Mouse (Mus musculus) left cerebral cortex, adult 2 months (tissue): ENCODE data around the gene Cdk2ap2. TPM values are rescaled to one million over a fixed set of nuclear protein-coding genes. Genes with fewer than 3 reads are reported as not detected.
A peak's percentile ranks its signal among the peaks of the same experiment; 100 is the strongest.

Experiments used
- DNase-seq, 2 experiments: peaks; one replicate each; pipeline ENCODE4 v3.0.0; 2021 to 2022; ENCODE audit warnings: low spot score in 2 of 2, mixed read lengths in 1 of 2; ENCODE audit errors: extremely low spot score in 1 of 2
- H3K27ac ChIP-seq: fragments of 200-600 bp; 2 replicates; pipeline ENCODE4 v1.8.1; 2022
- H3K4me3 ChIP-seq: fragments of 200-600 bp; 2 replicates; pipeline ENCODE4 v1.8.1; 2022
- CTCF ChIP-seq: fragments of 200-600 bp; IDR thresholded peaks from 2 replicates; pipeline ENCODE4 v1.8.1; 2022; ENCODE audit warnings: antibody characterized with exemption, mild to moderate bottlenecking, moderate library complexity
- intact Hi-C: fragments of 180-260 bp; cut with DNase I; formaldehyde crosslinking; loops from one replicate; pipeline ENCODE4 v1.15.1; 2025
- total RNA-seq, 2 experiments: library from RNA; stranded (reverse); gene quantifications; 2 replicates each; pipeline ENCODE4 v1.2.3; 2021

Gene Cdk2ap2
- total RNA-seq, 2 experiments from 2014 or later: 28.4 to 32.5 TPM

DNA sequence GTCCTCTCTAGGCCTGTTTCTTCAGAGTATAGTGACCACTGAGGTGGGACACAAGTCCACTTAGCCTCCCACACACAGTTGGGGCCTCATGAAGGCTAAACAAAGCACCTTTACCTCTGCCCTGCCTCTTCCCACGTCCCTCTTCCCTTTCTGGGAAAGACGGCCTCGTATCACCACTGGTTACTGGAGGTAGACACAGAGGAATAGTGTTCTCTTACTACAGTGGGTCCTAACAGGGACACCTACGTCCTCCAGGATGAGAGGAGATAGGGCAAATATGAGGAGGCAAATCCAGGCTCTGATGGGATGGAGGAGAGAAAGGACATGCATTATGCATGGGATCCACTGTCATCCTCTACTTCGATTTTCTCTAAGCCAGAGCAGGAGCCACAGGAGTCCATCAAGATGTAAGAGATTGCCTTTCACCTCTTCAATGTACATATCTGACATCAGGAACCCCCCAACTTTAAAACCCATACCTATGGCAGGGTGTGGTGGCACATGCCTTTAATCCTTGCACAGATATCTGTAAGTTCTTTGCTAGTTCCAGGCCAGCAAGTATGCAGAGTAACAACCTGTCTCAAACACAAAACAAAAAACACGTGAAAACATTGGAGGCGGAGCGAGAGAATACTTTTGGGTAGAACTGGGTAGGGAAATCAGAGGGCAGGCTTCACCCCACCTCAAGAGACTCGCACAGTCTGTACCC, 51.0 kb downstream of the Cdk2ap2 start:
- intact Hi-C loops: no loop called here
- Histone ChIP-seq H3K27ac (peak overlapping the region; percentile 89), H3K4me3 (peak overlapping the region; percentile 60)
- DNase-seq: no peak
- no peak for TF ChIP-seq CTCF

DNA sequence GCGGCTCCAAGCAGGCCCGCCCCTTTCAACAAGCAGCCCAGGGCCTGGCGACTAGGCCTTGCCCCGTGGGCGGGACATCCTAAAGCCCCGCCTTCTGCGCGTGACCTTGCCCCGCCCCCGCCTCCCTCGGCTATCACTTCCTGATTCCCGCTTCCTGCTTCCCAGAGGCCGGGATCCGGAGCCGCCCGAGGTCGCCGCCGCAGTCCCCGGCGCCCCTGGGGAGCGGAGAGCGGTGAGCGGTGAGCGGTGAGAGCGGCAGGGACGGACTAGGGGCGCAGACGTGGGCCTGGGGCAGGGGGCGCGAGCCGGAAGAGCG, 51.5 kb downstream of the Cdk2ap2 start, which contains the start of gene Coro1b:
Gene Coro1b (plus strand): TSS at position 129 of the 316 bp plus-strand sequence.
- peak within 1 kb of the TSS; percentile 60 for H3K4me3 ChIP-seq
- peak within 1 kb of the TSS; percentile 89 for H3K27ac ChIP-seq
- peak; percentile 94 to 95 for DNase-seq
- intact Hi-C loops: no loop called here
- TF ChIP-seq CTCF: no peak

Other genes with a start within 250 kb of the Cdk2ap2 start
- gene Chka, start 245.4 kb upstream of the Cdk2ap2 start, total RNA-seq: 100 to 1,000 TPM in 1 of 2 experiments, 10 to 100 TPM in 1; 96.7 to 120 TPM
- 10 to 100 TPM; 14.9 to 20.1 TPM for gene Tcirg1, start 190.0 kb upstream of the Cdk2ap2 start, total RNA-seq
- gene Ndufs8, start 184.4 kb upstream of the Cdk2ap2 start, total RNA-seq: 100 to 1,000 TPM; 129 to 133 TPM
- 1 to 10 TPM; 2.3 to 3.3 TPM for gene Aldh3b1, start 167.4 kb upstream of the Cdk2ap2 start, total RNA-seq
- 10 to 100 TPM; 12.9 to 16.3 TPM for gene Unc93b1, start 162.0 kb upstream of the Cdk2ap2 start, total RNA-seq
- under 1 TPM in 1 of 2 experiments, not detected in 1; 0.11 TPM for gene Aldh3b3, start 138.5 kb upstream of the Cdk2ap2 start, total RNA-seq
- 1 to 10 TPM in 1 of 2 experiments, under 1 TPM in 1; 0.93 to 1.5 TPM for gene Aldh3b2, start 124.9 kb upstream of the Cdk2ap2 start, total RNA-seq
- gene Acy3, start 110.6 kb upstream of the Cdk2ap2 start, total RNA-seq: 1 to 10 TPM; 3.3 to 4.1 TPM
- gene Tbx10, start 104.4 kb upstream of the Cdk2ap2 start, total RNA-seq: not detected
- gene Nudt8, start 96.6 kb upstream of the Cdk2ap2 start, total RNA-seq: 10 to 100 TPM in 1 of 2 experiments, 1 to 10 TPM in 1; 8.3 to 10.2 TPM
- gene Gm49405, start 96.6 kb upstream of the Cdk2ap2 start, total RNA-seq: 1 to 10 TPM; 1.8 TPM
- 1 to 10 TPM; 4.8 to 5.9 TPM for gene Doc2g, start 93.9 kb upstream of the Cdk2ap2 start, total RNA-seq
- gene Ndufv1, start 84.4 kb upstream of the Cdk2ap2 start, total RNA-seq: 100 to 1,000 TPM; 242 to 257 TPM
- gene Gstp1, start 59.2 kb upstream of the Cdk2ap2 start, total RNA-seq: 100 to 1,000 TPM; 299 to 324 TPM
- gene Gstp2, start 51.2 kb upstream of the Cdk2ap2 start, total RNA-seq: 10 to 100 TPM; 39.5 to 52.8 TPM
- not detected for gene Gstp3, start 37.6 kb upstream of the Cdk2ap2 start, total RNA-seq
- not detected for gene Cabp2, start 15.6 kb upstream of the Cdk2ap2 start, total RNA-seq
- gene Pitpnm1, start 2.8 kb downstream of the Cdk2ap2 start, total RNA-seq: 100 to 1,000 TPM; 217 to 229 TPM
- gene Aip, start 28.7 kb downstream of the Cdk2ap2 start, total RNA-seq: 100 to 1,000 TPM; 118 to 125 TPM
- not detected for gene Gpr152, start 42.6 kb downstream of the Cdk2ap2 start, total RNA-seq
- under 1 TPM in 1 of 2 experiments, not detected in 1; 0.26 TPM for gene Cabp4, start 46.9 kb downstream of the Cdk2ap2 start, total RNA-seq
- 10 to 100 TPM; 72.6 to 82.2 TPM for gene Coro1b, start 51.4 kb downstream of the Cdk2ap2 start, total RNA-seq
- gene Ptprcap, start 56.4 kb downstream of the Cdk2ap2 start, total RNA-seq: 1 to 10 TPM; 1.2 to 1.7 TPM
- gene Rps6kb2, start 66.2 kb downstream of the Cdk2ap2 start, total RNA-seq: 10 to 100 TPM; 34.0 to 46.8 TPM
- 1 to 10 TPM; 6.9 to 7.3 TPM for gene Carns1, start 78.3 kb downstream of the Cdk2ap2 start, total RNA-seq
- gene Tbc1d10c, start 94.1 kb downstream of the Cdk2ap2 start, total RNA-seq: 1 to 10 TPM; 1.4 to 1.5 TPM
- 100 to 1,000 TPM; 293 to 306 TPM for gene Ppp1ca, start 94.9 kb downstream of the Cdk2ap2 start, total RNA-seq
- gene Rad9a, start 104.5 kb downstream of the Cdk2ap2 start, total RNA-seq: 10 to 100 TPM in 1 of 2 experiments, 1 to 10 TPM in 1; 8.7 to 10.1 TPM
- gene Clcf1, start 117.1 kb downstream of the Cdk2ap2 start, total RNA-seq: 1 to 10 TPM; 1.3 to 2.1 TPM
- not detected for gene AC109138.7, start 117.2 kb downstream of the Cdk2ap2 start, total RNA-seq
- 10 to 100 TPM; 15.4 to 17.6 TPM for gene Pold4, start 134.7 kb downstream of the Cdk2ap2 start, total RNA-seq
- gene Ssh3, start 172.0 kb downstream of the Cdk2ap2 start, total RNA-seq: 10 to 100 TPM; 60.9 to 72.6 TPM
- gene Ankrd13d, start 186.0 kb downstream of the Cdk2ap2 start, total RNA-seq: 10 to 100 TPM; 68.7 to 75.0 TPM
- 100 to 1,000 TPM; 236 to 248 TPM for gene Grk2, start 209.0 kb downstream of the Cdk2ap2 start, total RNA-seq